Mouse (Mus musculus) heart, adult 2 months (tissue): Measurements from ENCODE around the gene Cir1. TPM values are rescaled to one million over a fixed set of nuclear protein-coding genes. Genes with fewer than 3 reads are reported as not detected.

Source experiments
- DNase-seq, 2 experiments: peaks; one replicate each; pipeline ENCODE4 v3.0.0; 2021
- H3K27ac ChIP-seq: fragments of 200-600 bp; 2 replicates; pipeline ENCODE4 v1.8.1; 2022
- H3K27me3 ChIP-seq: fragments of 200-500 bp; 2 replicates; pipeline ENCODE4 v1.6.1; 2012; ENCODE audit warnings: mild to moderate bottlenecking, low read length, inconsistent platforms, mixed read lengths; ENCODE audit not compliant: control insufficient read depth, insufficient read depth
- H3K36me3 ChIP-seq: fragments of 200-500 bp; 2 replicates; pipeline ENCODE4 v1.6.1; 2012; ENCODE audit warnings: low read length, inconsistent platforms; ENCODE audit not compliant: control insufficient read depth, insufficient read depth
- H3K4me1 ChIP-seq: fragments of 200-500 bp; 2 replicates; pipeline ENCODE4 v1.6.1; 2011; ENCODE audit warnings: low read length; ENCODE audit not compliant: control insufficient read depth, insufficient read depth
- H3K4me3 ChIP-seq: fragments of 200-600 bp; 2 replicates; pipeline ENCODE4 v1.8.1; 2022
- H3K79me2 ChIP-seq: fragments of 200-500 bp; replicated peaks from 2 replicates; pipeline ENCODE4 v1.6.1; 2012; ENCODE audit warnings: mild to moderate bottlenecking, inconsistent platforms, low read length, moderate library complexity, mixed read lengths; ENCODE audit not compliant: control insufficient read depth, insufficient read depth
- H3K9ac ChIP-seq: fragments of 200-500 bp; 2 replicates; pipeline ENCODE4 v1.6.1; 2012; ENCODE audit warnings: low read depth, mild to moderate bottlenecking, control low read depth, inconsistent platforms, low read length, mixed read lengths
- CTCF ChIP-seq: fragments of 200-600 bp; IDR thresholded peaks from 2 replicates; pipeline ENCODE4 v1.8.1; 2022; ENCODE audit warnings: antibody characterized with exemption, mild to moderate bottlenecking, moderate library complexity
- EP300 ChIP-seq: fragments of 200-500 bp; IDR thresholded peaks from 2 replicates; pipeline ENCODE4 v1.6.1; 2011; ENCODE audit warnings: low read depth, low read length, control low read depth; ENCODE audit not compliant: insufficient read depth
- POLR2A ChIP-seq: fragments of 200-500 bp; IDR thresholded peaks from 2 replicates; pipeline ENCODE4 v1.6.1; 2011; ENCODE audit warnings: mild to moderate bottlenecking, low read depth, low read length, control low read depth; ENCODE audit not compliant: insufficient read depth
- WGBS: fragments of 180-500 bp; shearing (Covaris S2); methylation state at CpG from one replicate; pipeline ENCODE4 v1.1.7; 2018; 5-methylcytosine and 5-hydroxymethylcytosine counted together
- intact Hi-C: fragments of 180-260 bp; cut with DNase I; formaldehyde crosslinking; loops from one replicate; pipeline ENCODE4 v1.15.1; 2025
- polyA plus RNA-seq: library from polyadenylated mRNA; depleted of rRNA; stranded (reverse); fragments of >200 nt; gene quantifications from 2 replicates; pipeline ENCODE4 v1.2.3, GENCODE M21; 2012
- total RNA-seq, 2 experiments: library from RNA; stranded (reverse); gene quantifications; 2 replicates each; pipeline ENCODE4 v1.2.3; 2021

Cir1 gene
- total and polyA plus RNA-seq, 3 experiments: 2.5 to 14.3 (median 11.9) TPM

DNA sequence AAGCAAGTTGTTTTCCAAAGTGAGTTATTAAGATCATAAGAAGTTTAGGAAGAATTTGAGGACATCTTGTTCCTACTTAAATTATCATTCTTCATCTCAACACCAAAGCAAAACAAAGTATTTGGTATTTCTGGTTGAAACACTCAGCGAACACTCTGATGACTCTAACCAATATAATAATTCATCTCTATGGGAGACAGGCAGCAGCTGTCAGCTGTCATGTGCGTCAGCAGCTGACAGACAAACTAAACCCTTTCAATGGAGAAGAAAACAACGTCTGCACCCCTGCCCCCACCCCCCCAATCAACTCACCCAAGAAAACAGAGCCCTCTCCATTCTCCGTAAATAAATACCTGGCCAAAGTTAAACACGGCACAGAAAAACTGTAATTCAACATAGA lies 39.0 kb upstream of the Cir1 start:
- Histone ChIP-seq H3K79me2 (no peaks in the 10 kb centered on the region), H3K4me1 (no peaks in the 10 kb centered on the region; the same call in 1 of the 2 replicates), H3K4me3 (no peak overlapping the region), H3K27me3 (no peaks in the 10 kb centered on the region), H3K9ac (no peak overlapping the region), H3K36me3 (no peaks in the 10 kb centered on the region), H3K27ac (peak overlapping the region; percentile 28)
- intact Hi-C loops: no loop called here
- TF ChIP-seq EP300: no peak
- no peak for TF ChIP-seq POLR2A
- no peak for TF ChIP-seq CTCF
- DNase-seq: no peak
- WGBS: 57% methylated on average over 5 of the region's 5 CpGs

DNA sequence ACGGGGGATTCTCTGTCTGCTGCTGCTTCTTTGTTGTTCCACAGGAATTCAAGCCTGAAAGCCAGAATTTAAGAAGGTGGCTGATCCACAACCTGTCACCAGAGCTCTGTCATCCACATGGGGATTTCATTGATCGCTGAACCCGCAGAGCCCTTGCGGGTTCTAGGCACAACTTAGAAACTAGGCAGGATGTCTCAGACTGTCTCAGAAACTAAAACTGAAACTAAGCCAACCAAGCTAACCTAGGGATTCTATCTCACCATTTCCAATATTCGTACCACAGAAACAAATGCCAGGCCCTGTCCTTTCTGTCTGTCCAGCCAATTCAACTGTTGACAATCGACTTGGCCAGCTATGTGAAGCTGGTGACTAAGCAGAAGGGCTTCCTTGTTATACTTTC lies 35.7 kb upstream of the Cir1 start:
- WGBS: 79% methylated on average over 6 of the region's 6 CpGs
- H3K4me3 ChIP-seq: no peak overlapping the region
- no peak for DNase-seq

DNA sequence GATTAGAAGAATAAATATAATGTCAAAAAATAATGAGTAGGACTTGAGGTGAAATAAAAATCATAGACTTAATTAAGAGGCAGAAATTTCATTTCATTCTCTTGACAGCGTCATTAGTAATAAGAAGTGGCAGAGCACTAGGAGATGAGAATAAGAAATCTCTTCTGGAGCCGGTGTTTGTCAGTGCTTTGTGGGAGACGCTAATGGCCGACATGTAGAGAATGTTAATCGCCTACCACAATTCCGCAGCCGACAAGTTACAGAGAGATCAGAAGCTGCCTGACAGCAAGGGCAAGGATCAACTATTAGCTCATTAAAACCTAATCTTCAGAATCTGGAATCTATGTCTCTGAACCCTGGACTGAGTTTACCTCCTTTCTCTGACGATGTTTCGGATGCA lies 35.3 kb upstream of the Cir1 start:
- intact Hi-C loops: no loop called here
- H3K9ac ChIP-seq: no peak overlapping the region

More for the DNA sequence above, 35.7 kb upstream of the Cir1 start:
- H3K27me3 ChIP-seq: no peaks in the 10 kb centered on the region
- H3K9ac ChIP-seq: no peak overlapping the region
- H3K79me2 ChIP-seq: no peaks in the 10 kb centered on the region
- H3K27ac ChIP-seq: no peak overlapping the region
- H3K36me3 ChIP-seq: no peaks in the 10 kb centered on the region
- TF ChIP-seq CTCF (no peak), POLR2A (no peak), EP300 (no peak)
- intact Hi-C loops: no loop called here
- H3K4me1 ChIP-seq: no peaks in the 10 kb centered on the region; the same call in 1 of the 2 replicates

DNA sequence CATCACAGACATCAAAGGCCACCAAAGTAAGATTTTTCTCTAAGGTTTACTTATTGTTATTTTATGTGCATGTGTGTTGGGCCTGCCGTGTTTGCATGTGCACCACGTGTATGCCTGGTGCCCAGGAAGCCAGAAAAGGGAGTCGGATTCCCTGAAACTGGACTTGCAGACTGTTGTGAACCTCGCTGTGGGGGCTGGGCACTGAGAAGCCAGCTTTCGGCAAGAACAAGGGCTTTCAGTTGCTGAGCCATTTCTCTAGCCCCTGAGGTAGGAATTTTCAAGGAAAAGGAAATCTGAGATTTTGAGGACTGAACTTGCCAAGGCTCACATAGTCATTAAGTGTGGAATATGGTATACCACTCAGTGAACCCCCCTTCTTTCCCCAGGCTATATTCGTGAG lies 34.6 kb upstream of the Cir1 start:
- WGBS: 70% methylated on average over 6 of the region's 6 CpGs
- Histone ChIP-seq H3K4me3 (no peak overlapping the region), H3K79me2 (no peaks in the 10 kb centered on the region), H3K36me3 (no peaks in the 10 kb centered on the region), H3K27ac (no peak overlapping the region), H3K27me3 (no peaks in the 10 kb centered on the region), H3K9ac (no peak overlapping the region), H3K4me1 (no peaks in the 10 kb centered on the region; the same call in 1 of the 2 replicates)
- TF ChIP-seq EP300 (no peak), CTCF (no peak), POLR2A (no peak)
- intact Hi-C loops: no loop called here
- DNase-seq: no peak

More for the DNA sequence above, 35.3 kb upstream of the Cir1 start:
- no peak for DNase-seq
- Histone ChIP-seq H3K36me3 (no peaks in the 10 kb centered on the region), H3K27me3 (no peaks in the 10 kb centered on the region), H3K4me3 (no peak overlapping the region), H3K27ac (no peak overlapping the region), H3K4me1 (no peaks in the 10 kb centered on the region; the same call in 1 of the 2 replicates), H3K79me2 (no peaks in the 10 kb centered on the region)
- WGBS: 81% methylated on average over 9 of the region's 9 CpGs
- TF ChIP-seq CTCF (no peak), EP300 (no peak), POLR2A (no peak)

GRCm38 (mm10) chr2:73346345-73347086 lies 34.0 kb upstream of the Cir1 start:
- Histone ChIP-seq H3K27me3 (no peaks in the 10 kb centered on the region), H3K4me1 (no peaks in the 10 kb centered on the region), H3K4me3 (no peak overlapping the region), H3K27ac (no peak overlapping the region), H3K36me3 (no peaks in the 10 kb centered on the region), H3K9ac (no peak overlapping the region), H3K79me2 (no peaks in the 10 kb centered on the region)
- intact Hi-C loops: no loop called here
- no peak for DNase-seq
- 74% methylated on average over 13 of the region's 13 CpGs for WGBS
- TF ChIP-seq EP300 (no peak), POLR2A (no peak), CTCF (no peak)

- no peak overlapping the region for H3K4me3 ChIP-seq
- H3K27me3 ChIP-seq: no peaks in the 10 kb centered on the region
- no peak overlapping the region for H3K27ac ChIP-seq
- H3K36me3 ChIP-seq: no peaks in the 10 kb centered on the region
- H3K9ac ChIP-seq: no peak overlapping the region
- H3K79me2 ChIP-seq: no peaks in the 10 kb centered on the region
- 93% methylated on average over 4 of the region's 4 CpGs for WGBS
- H3K4me1 ChIP-seq: no peaks in the 10 kb centered on the region
- intact Hi-C loops: no loop called here
- TF ChIP-seq EP300: no peak
- TF ChIP-seq POLR2A: no peak
- no peak for TF ChIP-seq CTCF
- no peak for DNase-seq
These were observed 32.7 kb upstream of the Cir1 start for GRCm38 (mm10) chr2:73345204-73345603.
